Mouse (Mus musculus): ENCODE results near the gene Dnaaf1. TPM values are rescaled to one million over a fixed set of nuclear protein-coding genes. Genes with fewer than 3 reads are reported as not detected.

The Dnaaf1 gene
- total RNA-seq (2021): under 1 TPM in 1 of 2 experiments, not detected in 1; 0.12 TPM
- long read RNA-seq, experiment 1: 0 reads
- long read RNA-seq, experiment 2: 0 reads

DNA sequence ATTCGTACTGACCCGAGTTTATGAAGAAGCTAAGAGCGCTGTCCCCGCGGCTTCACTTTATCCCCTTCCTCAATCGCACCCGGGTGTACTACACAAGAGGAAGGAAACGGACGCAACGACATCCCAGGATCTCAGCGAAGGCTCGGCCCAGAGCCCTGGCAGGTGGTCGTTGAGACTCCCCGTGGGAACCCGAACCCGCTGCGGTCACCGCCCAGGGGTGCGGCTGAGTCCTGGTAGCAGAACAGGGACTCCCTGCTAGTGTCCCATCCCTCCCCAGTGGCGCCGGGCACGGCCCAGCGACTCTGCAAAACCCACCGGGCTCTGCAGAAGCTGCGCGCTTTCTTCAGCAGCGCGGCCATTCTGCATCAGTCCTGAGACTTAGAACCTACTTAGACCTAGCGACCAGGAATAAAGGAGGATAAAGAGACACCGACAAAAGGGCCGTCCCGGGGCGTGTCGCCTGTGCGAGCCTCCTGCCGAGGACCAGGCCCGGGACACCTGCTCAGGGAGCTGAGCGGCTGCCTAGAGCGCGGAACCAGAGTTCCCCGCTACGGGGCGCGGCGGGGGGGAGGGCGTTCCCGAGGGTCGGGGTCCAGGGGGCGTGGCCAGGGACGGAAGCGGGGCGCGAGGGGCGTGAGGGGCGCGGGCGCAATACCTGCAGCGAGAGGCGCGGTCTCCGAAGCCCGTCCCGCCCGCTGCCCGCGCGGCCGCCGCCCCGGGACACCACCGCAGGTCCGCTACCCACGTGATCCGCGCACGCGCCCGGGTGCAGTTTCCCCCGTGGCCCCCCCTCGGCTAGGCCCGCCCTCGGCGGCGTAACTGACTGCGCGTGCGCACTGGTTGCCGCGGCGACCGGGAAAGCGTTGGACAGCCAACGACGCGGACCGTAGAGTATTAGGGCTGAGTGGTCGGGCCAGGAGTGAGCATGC is at the start of gene Dnaaf1, which contains the start of gene Hsdl1:
Dnaaf1 (plus strand) TSS at position 799 of the 929 bp plus-strand sequence.
Hsdl1 (minus strand) TSS at position 747 of the 929 bp plus-strand sequence.
- peak; percentile 99 for DNase-seq
- intact Hi-C loops (cut with DNase I): loop anchor here (1.0 kb wide), 1 partner anchor 14 kb away; no protein-coding TSS in a partner anchor

GRCm38 (mm10) chr8:119528762-119529161 is 46.3 kb upstream of the Dnaaf1 start:
- no peak for DNase-seq
- intact Hi-C loops (cut with DNase I): loop anchor here (10.0 kb wide), 1 partner anchor 76 kb away; the partner anchor contains the start of gene Taf1c

DNA sequence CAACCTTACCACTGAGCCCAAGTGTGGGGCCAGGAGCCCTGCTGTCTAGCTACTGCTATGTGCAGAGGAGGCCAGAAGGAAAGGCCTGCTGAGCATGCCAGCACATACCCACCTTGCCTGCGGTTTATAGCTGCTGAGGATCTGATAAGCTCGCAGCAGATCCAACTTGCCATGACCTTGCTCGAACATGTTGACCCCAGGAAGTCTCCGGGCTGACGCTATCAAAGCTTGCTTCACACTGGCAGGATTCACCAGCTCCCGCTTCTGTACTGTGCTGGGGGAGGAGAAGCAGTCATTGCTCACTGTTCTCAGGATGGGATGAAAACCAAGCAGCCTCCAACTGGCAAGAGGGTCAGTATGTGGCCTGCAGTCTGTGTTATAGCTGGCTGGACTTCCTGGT is 44.1 kb upstream of the Dnaaf1 start:
- no peak for DNase-seq
- intact Hi-C loops (cut with DNase I): no loop called here

GRCm38 (mm10) chr8:119531397-119531796 is 43.6 kb upstream of the Dnaaf1 start:
- DNase-seq: no peak
- intact Hi-C loops (cut with DNase I): no loop called here

- intact Hi-C loops (cut with DNase I): no loop called here
- DNase-seq: no peak
These were observed 43.1 kb upstream of the Dnaaf1 start for GRCm38 (mm10) chr8:119531973-119532372.

- DNase-seq: no peak
- intact Hi-C loops (cut with DNase I): no loop called here
These were observed 30.4 kb upstream of the Dnaaf1 start for GRCm38 (mm10) chr8:119544606-119545005.

DNA sequence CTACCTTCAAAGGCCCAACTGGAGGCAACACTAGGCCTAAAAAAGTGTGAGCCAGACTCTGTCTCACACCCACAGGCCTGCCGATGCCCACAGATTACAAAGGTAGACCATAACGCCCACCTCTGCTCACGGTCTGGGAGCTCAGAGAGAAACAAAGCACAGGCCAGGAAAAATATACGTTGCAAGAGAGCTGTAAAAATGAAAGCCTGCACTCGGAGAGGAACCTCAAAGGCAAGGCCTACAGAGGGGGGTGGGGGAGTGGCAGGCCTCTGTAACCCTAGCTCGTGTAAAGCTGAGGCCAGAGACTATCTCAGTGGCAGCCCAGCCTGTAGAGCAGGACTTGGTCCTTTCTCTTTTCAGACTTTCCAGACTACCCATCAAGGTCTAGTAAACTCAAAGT is 29.9 kb upstream of the Dnaaf1 start:
- intact Hi-C loops (cut with DNase I): no loop called here
- DNase-seq: no peak

- DNase-seq: no peak
- intact Hi-C loops (cut with DNase I): no loop called here
These were observed 29.2 kb upstream of the Dnaaf1 start for GRCm38 (mm10) chr8:119545791-119546190.

- no peak for DNase-seq
- intact Hi-C loops (cut with DNase I): no loop called here
These were observed 27.9 kb upstream of the Dnaaf1 start for GRCm38 (mm10) chr8:119547019-119547691.

GRCm38 (mm10) chr8:119548560-119549113 is 26.4 kb upstream of the Dnaaf1 start:
- intact Hi-C loops (cut with DNase I): no loop called here
- no peak for DNase-seq

DNA sequence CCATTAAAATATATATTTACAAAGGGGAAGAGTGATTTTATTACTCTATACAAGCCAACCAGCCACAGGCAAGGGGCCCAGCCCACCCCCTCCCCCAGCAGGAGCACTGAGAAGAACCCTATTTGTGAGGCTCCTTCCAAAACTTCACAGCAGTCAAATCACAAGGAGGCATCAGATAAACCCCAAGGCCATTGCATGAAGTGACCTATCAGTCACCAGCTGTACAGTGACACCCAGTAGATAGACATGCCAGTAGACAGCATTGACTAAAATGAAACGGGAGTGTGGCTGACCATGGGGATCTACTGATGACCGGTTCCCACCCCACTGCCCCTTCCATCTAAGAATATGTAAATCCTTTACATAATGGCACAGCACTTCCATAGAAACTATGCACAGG is 22.1 kb upstream of the Dnaaf1 start:
- intact Hi-C loops (cut with DNase I): no loop called here

GRCm38 (mm10) chr8:119555861-119556260 is 19.2 kb upstream of the Dnaaf1 start:
- intact Hi-C loops (cut with DNase I): loop anchor here (5.0 kb wide), 1 partner anchor 46 kb away; no protein-coding TSS in a partner anchor
- DNase-seq: no peak

More for the DNA sequence above, 22.1 kb upstream of the Dnaaf1 start:
- DNase-seq: no peak

- intact Hi-C loops (cut with DNase I): loop anchor here (5.0 kb wide), 1 partner anchor 45 kb away; no protein-coding TSS in a partner anchor
- DNase-seq: no peak
These were observed 17.9 kb upstream of the Dnaaf1 start for GRCm38 (mm10) chr8:119557132-119557531.

DNA sequence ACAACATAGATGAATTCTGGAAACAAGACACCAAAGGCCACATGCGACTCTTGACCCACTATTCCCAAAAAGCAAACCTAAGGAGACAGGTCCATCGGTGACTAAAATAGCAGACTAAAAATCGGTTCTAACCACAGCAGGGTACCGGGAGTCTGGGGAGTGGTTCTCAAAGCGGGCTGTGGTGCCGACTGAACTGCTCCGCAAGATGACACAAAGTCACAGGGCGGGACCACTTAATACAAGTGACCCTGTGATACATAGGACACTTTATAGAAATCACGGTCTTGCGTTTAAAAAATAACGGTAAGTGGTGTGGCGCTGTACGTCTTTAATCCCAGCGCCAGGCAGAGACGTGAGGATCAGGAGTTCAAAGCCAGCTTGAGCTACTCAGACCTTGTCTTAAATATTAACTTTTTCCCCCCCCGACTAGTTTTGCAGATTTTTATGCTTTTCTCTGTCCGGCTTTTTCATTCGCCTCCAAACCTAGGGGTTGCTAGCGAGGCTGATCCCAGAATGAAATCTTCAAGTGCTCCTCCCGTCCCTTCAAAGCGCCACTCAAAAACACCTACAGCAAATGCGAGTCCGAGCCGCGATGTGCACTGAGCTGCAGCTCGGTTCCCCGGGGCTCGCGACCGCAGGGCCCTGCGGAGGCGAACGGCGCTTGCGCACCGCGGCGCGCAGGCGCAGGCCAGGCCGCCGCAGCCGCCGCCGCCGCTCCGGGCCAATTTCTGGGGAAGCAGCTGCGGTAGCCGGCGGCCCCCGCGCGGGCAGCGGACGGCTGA is 17.0 kb upstream of the Dnaaf1 start:
- DNase-seq: peak in 1 of 2 experiments; percentile 86
- intact Hi-C loops (cut with DNase I): loop anchor here (5.0 kb wide), 1 partner anchor 44 kb away; no protein-coding TSS in a partner anchor

DNA sequence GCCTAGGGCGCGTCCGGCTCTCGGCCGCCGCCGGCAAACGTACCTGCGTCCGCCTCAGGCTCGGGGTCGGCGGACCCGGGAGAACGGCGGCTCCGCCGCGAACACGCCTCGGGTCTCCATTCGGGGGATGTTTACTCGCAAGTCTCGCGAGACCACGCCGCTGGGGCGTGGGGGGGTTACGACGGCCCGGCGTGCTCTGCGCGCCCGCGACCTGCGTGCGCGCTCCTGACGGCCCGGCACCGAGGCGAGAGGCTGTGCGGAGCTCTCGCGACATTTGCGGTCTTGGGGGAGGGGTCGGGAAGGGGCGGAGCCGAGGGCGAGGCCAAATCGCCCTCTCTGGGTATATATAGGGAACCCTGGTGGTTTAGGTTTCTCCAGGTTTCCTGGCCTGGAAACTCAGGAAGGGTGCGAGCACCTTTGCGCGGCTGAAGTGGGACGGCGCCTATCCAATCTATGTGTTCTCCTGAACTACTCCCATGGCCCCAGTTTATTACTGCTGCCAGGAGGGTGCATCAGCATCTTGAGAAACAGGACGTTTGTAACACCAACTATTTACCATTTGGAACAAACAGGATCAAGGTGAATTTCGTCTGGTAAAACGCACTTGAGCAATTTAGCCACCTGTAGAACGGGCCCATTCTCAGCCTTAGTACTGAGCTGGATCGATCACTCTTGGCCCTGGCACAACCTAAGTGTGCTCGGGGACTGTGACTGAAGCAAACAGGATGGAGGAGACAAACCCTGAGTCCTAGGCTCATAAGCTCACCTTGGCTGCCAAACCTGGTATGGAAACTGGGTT is 16.2 kb upstream of the Dnaaf1 start, which contains the start of gene Mbtps1:
Mbtps1 (minus strand) TSS at position 133 of the 799 bp plus-strand sequence.
- DNase-seq: peak; percentile 99
- intact Hi-C loops (cut with DNase I): loop anchor here (5.0 kb wide), 1 partner anchor 43 kb away; no protein-coding TSS in a partner anchor

DNA sequence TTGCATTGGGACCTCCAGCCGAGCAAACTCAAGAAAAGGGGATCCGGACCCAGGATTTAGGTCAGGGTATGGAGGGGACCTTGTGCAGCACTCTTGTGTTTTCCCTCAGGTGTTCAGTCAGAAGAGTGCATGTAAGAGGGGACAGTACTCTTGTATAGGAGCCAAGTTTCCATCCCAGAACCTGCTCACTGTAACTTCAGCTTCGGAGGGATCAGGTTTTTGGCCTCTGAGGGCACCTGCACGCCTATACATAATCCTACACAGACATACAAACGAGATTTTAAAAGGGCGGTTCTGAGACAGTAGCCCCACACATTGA is 15.7 kb upstream of the Dnaaf1 start:
- intact Hi-C loops (cut with DNase I): loop anchor here (5.0 kb wide), 1 partner anchor 43 kb away; no protein-coding TSS in a partner anchor
- DNase-seq: no peak

DNA sequence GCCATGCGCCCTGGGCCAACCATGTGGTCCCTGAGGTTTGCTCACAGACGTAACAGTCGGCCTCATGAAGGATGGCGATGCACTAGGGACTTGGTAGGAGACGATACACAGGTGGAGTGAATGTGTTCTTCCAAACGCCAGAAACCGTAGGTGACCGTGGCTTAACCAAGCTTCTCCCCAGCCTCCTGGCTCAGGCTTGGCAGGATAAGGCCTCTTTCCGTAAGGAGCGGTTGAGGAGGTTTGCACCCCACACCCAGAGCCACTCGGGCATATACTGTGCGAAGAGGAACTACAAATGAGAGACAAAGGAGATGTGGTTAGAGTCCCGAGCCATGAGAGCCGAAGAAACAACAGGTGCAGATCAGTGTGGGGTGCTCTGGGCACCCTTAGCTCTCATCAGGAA is 11.2 kb upstream of the Dnaaf1 start:
- no peak for DNase-seq
- intact Hi-C loops (cut with DNase I): no loop called here

DNA sequence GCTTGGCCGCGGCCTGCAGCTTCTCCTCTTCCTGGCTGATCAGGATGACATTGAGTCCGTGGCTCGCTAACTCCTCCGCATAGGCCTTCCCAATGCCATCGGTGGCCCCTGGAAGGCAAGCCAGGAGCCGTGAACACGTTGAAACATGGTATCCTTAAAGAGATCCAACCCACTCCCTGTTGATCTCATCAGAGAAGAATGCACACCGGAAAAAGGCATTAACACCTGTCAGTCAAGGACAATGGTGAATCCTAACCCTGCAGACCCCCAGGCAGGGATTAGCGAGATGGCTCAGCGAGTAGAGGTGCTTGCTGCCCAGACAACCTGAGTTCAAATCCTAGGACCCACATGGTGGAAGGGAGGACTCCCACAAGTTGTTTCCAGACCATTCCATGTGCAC is 8.7 kb upstream of the Dnaaf1 start:
- no peak for DNase-seq
- intact Hi-C loops (cut with DNase I): no loop called here

GRCm38 (mm10) chr8:119568251-119568650 is 6.8 kb upstream of the Dnaaf1 start:
- intact Hi-C loops (cut with DNase I): no loop called here
- DNase-seq: no peak

All from heart, postnatal 14 days (tissue).